Mouse (Mus musculus) lung, embryonic 15.5 days (tissue): ENCODE measurements around the gene Cdc37. TPM values are rescaled to one million over a fixed set of nuclear protein-coding genes. Genes with fewer than 3 reads are reported as not detected.
A peak's percentile ranks its signal among the peaks of the same experiment; 100 is the strongest.

Experiments used
- ATAC-seq: fragments of 200-750 bp; cut with Nextera tagmentation; 2 replicates; pipeline ENCODE4 v1.8.0; 2017; ENCODE audit warnings: moderate number of reproducible peaks, borderline replicate concordance; ENCODE audit not compliant: low FRiP score, low TSS enrichment; ENCODE audit errors: extremely low read depth
- H3K27ac ChIP-seq: fragments of 300-500 bp; sonication (generic); 2 replicates; pipeline ENCODE4 v1.5.1; 2015; ENCODE audit warnings: moderate library complexity, mild to moderate bottlenecking, inconsistent platforms
- H3K27me3 ChIP-seq: fragments of 300-500 bp; sonication (generic); 2 replicates; pipeline ENCODE4 v1.6.1; 2015; ENCODE audit warnings: inconsistent platforms
- H3K36me3 ChIP-seq: fragments of 300-500 bp; sonication (generic); 2 replicates; pipeline ENCODE4 v1.6.1; 2015; ENCODE audit warnings: inconsistent platforms
- H3K4me1 ChIP-seq: fragments of 300-500 bp; sonication (generic); 2 replicates; pipeline ENCODE4 v1.6.1; 2015; ENCODE audit warnings: inconsistent platforms
- H3K4me2 ChIP-seq: fragments of 300-500 bp; sonication (generic); 2 replicates; pipeline ENCODE4 v1.6.1; 2015; ENCODE audit warnings: inconsistent platforms, mild to moderate bottlenecking, moderate library complexity
- H3K4me3 ChIP-seq: fragments of 300-500 bp; sonication (generic); 2 replicates; pipeline ENCODE4 v1.5.1; 2015; ENCODE audit warnings: mild to moderate bottlenecking, inconsistent platforms
- H3K9ac ChIP-seq: fragments of 300-500 bp; sonication (generic); 2 replicates; pipeline ENCODE4 v1.6.1; 2015; ENCODE audit warnings: inconsistent platforms
- H3K9me3 ChIP-seq: fragments of 300-500 bp; sonication (generic); 2 replicates; pipeline ENCODE4 v1.6.1; 2016; ENCODE audit warnings: inconsistent platforms
- WGBS: fragments of 180-500 bp; shearing (Covaris S2); methylation state at CpG from one replicate; pipeline ENCODE4 v1.1.7; 2015; 5-methylcytosine and 5-hydroxymethylcytosine counted together
- polyA plus RNA-seq: library from polyadenylated mRNA; unstranded; fragments of >200 nt; fragmentation: Nextera tagmentation; extraction: Ambion mirVana; gene quantifications from 2 replicates; pipeline ENCODE4 v1.2.1, GENCODE M21; 2015

Gene Cdc37
- polyA plus RNA-seq, 1 experiment from 2014 or later, result 319 TPM

- Histone ChIP-seq H3K27me3 (no peaks in the 10 kb centered on the region), H3K27ac (no peak overlapping the region), H3K4me1 (peaks cover 4% of the 10 kb centered on the region; the same call in 1 of the 2 replicates), H3K36me3 (no peaks in the 10 kb centered on the region; the same call in 1 of the 2 replicates), H3K9ac (no peak overlapping the region), H3K9me3 (no peaks in the 10 kb centered on the region), H3K4me3 (no peak overlapping the region), H3K4me2 (no peak overlapping the region)
- 78% methylated on average over 5 of the region's 5 CpGs for whole genome bisulfite sequencing
- no peak for ATAC-seq
Measured at GRCm38 (mm10) chr9:21105760-21106564, 43.8 kb downstream of the Cdc37 start.

GRCm38 (mm10) chr9:21104814-21105213 is 45.0 kb downstream of the Cdc37 start:
- no peak for ATAC-seq
- WGBS, result 79% methylated on average over 6 of the region's 6 CpGs
- H3K4me2 ChIP-seq, result no peak overlapping the region

GRCm38 (mm10) chr9:21102076-21102475 is 47.7 kb downstream of the Cdc37 start:
- Histone ChIP-seq H3K9ac (no peak overlapping the region), H3K4me2 (no peak overlapping the region), H3K9me3 (no peaks in the 10 kb centered on the region), H3K4me1 (peaks cover 7% of the 10 kb centered on the region; the same call in 1 of the 2 replicates), H3K27ac (no peak overlapping the region), H3K4me3 (no peak overlapping the region), H3K27me3 (no peaks in the 10 kb centered on the region), H3K36me3 (no peaks in the 10 kb centered on the region; the same call in 1 of the 2 replicates)
- ATAC-seq, result no peak
- WGBS, result 86% methylated on average over 2 of the region's 2 CpGs

More at GRCm38 (mm10) chr9:21104814-21105213, 45.0 kb downstream of the Cdc37 start:
- H3K27me3 ChIP-seq, result no peaks in the 10 kb centered on the region
- no peak overlapping the region for H3K27ac ChIP-seq
- H3K4me1 ChIP-seq, result peaks cover 7% of the 10 kb centered on the region; the same call in 1 of the 2 replicates
- no peak overlapping the region for H3K4me3 ChIP-seq
- no peaks in the 10 kb centered on the region for H3K9me3 ChIP-seq
- H3K9ac ChIP-seq, result no peak overlapping the region
- H3K36me3 ChIP-seq, result no peaks in the 10 kb centered on the region; the same call in 1 of the 2 replicates

GRCm38 (mm10) chr9:21100447-21101161 is 49.2 kb downstream of the Cdc37 start:
- H3K9me3 ChIP-seq, result no peaks in the 10 kb centered on the region
- H3K9ac ChIP-seq, result no peak overlapping the region
- H3K27me3 ChIP-seq, result no peaks in the 10 kb centered on the region
- ATAC-seq, result no peak
- H3K36me3 ChIP-seq, result no peaks in the 10 kb centered on the region; the same call in 1 of the 2 replicates
- peaks cover 7% of the 10 kb centered on the region; the same call in 1 of the 2 replicates for H3K4me1 ChIP-seq
- H3K27ac ChIP-seq, result 0 out of 2 replicates have a peak overlapping the region, but pooled peaks have one; percentile 25
- H3K4me3 ChIP-seq, result no peak overlapping the region
- WGBS, result 32% methylated on average over 15 of the region's 15 CpGs
- no peak overlapping the region for H3K4me2 ChIP-seq

GRCm38 (mm10) chr9:21097793-21098192 is 52.0 kb downstream of the Cdc37 start:
- Histone ChIP-seq H3K4me1 (0 out of 2 replicates have a peak, but pooled peaks cover 3% of the 10 kb centered on the region), H3K4me2 (no peak overlapping the region), H3K9ac (no peak overlapping the region), H3K27ac (no peak overlapping the region), H3K4me3 (no peak overlapping the region), H3K27me3 (no peaks in the 10 kb centered on the region), H3K9me3 (no peaks in the 10 kb centered on the region), H3K36me3 (no peaks in the 10 kb centered on the region)
- 75% methylated on average over 8 of the region's 8 CpGs for WGBS
- ATAC-seq, result no peak

- Histone ChIP-seq H3K27ac (no peak overlapping the region), H3K4me2 (no peak overlapping the region), H3K9me3 (no peaks in the 10 kb centered on the region), H3K36me3 (no peaks in the 10 kb centered on the region), H3K27me3 (no peaks in the 10 kb centered on the region), H3K4me3 (no peak overlapping the region), H3K9ac (no peak overlapping the region), H3K4me1 (peaks cover 7% of the 10 kb centered on the region)
- ATAC-seq, result no peak
- 90% methylated on average over 4 of the region's 4 CpGs for WGBS
Measured at GRCm38 (mm10) chr9:21095958-21096357, 53.8 kb downstream of the Cdc37 start.

- H3K36me3 ChIP-seq, result peaks cover 20% of the 10 kb centered on the region
- WGBS, result 93% methylated on average over 9 of the region's 9 CpGs
- no peak overlapping the region for H3K4me3 ChIP-seq
- no peak overlapping the region for H3K4me2 ChIP-seq
- ATAC-seq, result no peak
- no peaks in the 10 kb centered on the region for H3K27me3 ChIP-seq
- no peak overlapping the region for H3K9ac ChIP-seq
- peaks cover 22% of the 10 kb centered on the region for H3K4me1 ChIP-seq
- H3K9me3 ChIP-seq, result no peaks in the 10 kb centered on the region
- no peak overlapping the region for H3K27ac ChIP-seq
Measured at GRCm38 (mm10) chr9:21093423-21093822, 56.4 kb downstream of the Cdc37 start.

GRCm38 (mm10) chr9:21091707-21092320 is 58.0 kb downstream of the Cdc37 start, which contains the start of the genes Gm38431 and Raver1:
TSS of gene Gm38431 (minus strand) at chr9:21091997.
TSS of gene Raver1 (minus strand) at chr9:21092008.
- WGBS, result under 1% methylated on average over 54 of the region's 54 CpGs
- peak within 1 kb of the TSS; percentile 81 for H3K9ac ChIP-seq

GRCm38 (mm10) chr9:21090972-21091706 is 58.6 kb downstream of the Cdc37 start:
- no peak; the same call in 1 of the 2 replicates for ATAC-seq

More at GRCm38 (mm10) chr9:21091707-21092320, 58.0 kb downstream of the Cdc37 start, which contains the start of the genes Gm38431 and Raver1:
- H3K4me2 ChIP-seq, result peak within 1 kb of the TSS; percentile 85
- no peaks in the 10 kb centered on the region for H3K27me3 ChIP-seq
- H3K36me3 ChIP-seq, result peaks cover 36% of the 10 kb centered on the region
- no peaks in the 10 kb centered on the region for H3K9me3 ChIP-seq
- ATAC-seq, result peak; percentile 100
- peak within 1 kb of the TSS; percentile 71 for H3K4me3 ChIP-seq
- peak within 1 kb of the TSS; percentile 91 for H3K27ac ChIP-seq
- peaks cover 23% of the 10 kb centered on the region for H3K4me1 ChIP-seq

GRCm38 (mm10) chr9:21090537-21090936 is 59.2 kb downstream of the Cdc37 start:
- peak overlapping the region; percentile 71 for H3K4me3 ChIP-seq
- H3K36me3 ChIP-seq, result peaks cover 49% of the 10 kb centered on the region
- peak overlapping the region; percentile 81 for H3K9ac ChIP-seq
- no peaks in the 10 kb centered on the region for H3K27me3 ChIP-seq
- WGBS, result 94% methylated on average over 1 of the region's 1 CpGs
- peak overlapping the region; percentile 85 for H3K4me2 ChIP-seq
- no peaks in the 10 kb centered on the region for H3K9me3 ChIP-seq
- H3K27ac ChIP-seq, result no peak overlapping the region
- peaks cover 23% of the 10 kb centered on the region for H3K4me1 ChIP-seq
- no peak for ATAC-seq

More at GRCm38 (mm10) chr9:21090972-21091706, 58.6 kb downstream of the Cdc37 start:
- H3K27ac ChIP-seq, result peak overlapping the region; percentile 91
- WGBS, result 1% methylated on average over 24 of the region's 24 CpGs
- H3K4me1 ChIP-seq, result peaks cover 23% of the 10 kb centered on the region
- H3K4me3 ChIP-seq, result peak overlapping the region; percentile 71
- peak overlapping the region; percentile 85 for H3K4me2 ChIP-seq
- peaks cover 43% of the 10 kb centered on the region for H3K36me3 ChIP-seq
- no peaks in the 10 kb centered on the region for H3K9me3 ChIP-seq
- peak overlapping the region; percentile 81 for H3K9ac ChIP-seq
- H3K27me3 ChIP-seq, result no peaks in the 10 kb centered on the region

GRCm38 (mm10) chr9:21083324-21083723 is 66.5 kb downstream of the Cdc37 start:
- 80% methylated on average over 3 of the region's 3 CpGs for WGBS
- Histone ChIP-seq H3K27ac (no peak overlapping the region), H3K4me3 (no peak overlapping the region), H3K4me1 (no peaks in the 10 kb centered on the region), H3K9me3 (no peaks in the 10 kb centered on the region), H3K36me3 (peaks cover 92% of the 10 kb centered on the region), H3K27me3 (no peaks in the 10 kb centered on the region), H3K4me2 (no peak overlapping the region), H3K9ac (no peak overlapping the region)
- no peak for ATAC-seq
